Mouse (Mus musculus): ENCODE measurements around the gene Snx9. TPM values are rescaled to one million over a fixed set of nuclear protein-coding genes. Genes with fewer than 3 reads are reported as not detected.

The Snx9 gene
- 119 to 122 TPM (median 121 TPM) in 4 replicates for total RNA-seq (2023)

DNA sequence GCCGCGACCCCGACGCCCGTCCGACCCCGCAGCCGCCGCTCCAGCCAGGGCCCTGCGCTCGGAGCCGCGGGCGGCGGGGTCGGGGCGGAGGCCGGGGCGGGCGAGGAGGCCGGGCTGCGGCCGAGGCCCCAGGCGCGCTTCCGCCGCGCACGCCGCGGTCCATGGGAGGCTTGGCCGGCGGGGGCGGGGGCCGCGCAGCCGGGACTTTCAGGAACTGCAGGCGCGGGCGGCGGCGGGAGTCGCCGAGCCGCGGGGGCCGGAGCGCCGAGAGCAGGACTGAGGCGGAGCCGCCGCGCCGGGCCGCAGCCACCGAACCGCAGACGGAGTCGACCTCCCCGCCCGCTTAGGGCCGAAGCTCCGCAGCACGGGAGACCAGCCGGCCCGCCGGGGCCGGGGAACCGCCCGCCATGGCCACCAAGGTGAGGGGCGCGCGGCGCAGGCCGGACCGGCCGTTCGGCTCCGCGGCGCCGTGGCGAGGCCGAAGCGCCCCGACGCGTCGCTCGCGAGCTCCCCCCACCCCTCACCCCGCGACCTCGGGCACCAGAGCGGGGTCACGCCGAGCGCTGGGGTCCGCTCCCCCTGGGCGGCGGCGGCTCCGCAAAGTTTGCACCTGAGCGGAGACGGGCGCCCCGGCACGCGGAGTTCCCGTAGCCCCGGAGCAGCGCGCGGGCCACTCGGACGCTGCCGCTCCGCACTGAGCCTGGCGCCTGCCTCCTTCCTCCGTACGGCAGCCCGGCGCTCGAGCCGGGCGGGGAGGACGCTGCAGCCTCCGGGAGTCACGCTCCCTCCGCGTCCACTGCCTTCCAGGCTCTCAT is at the start of gene Snx9:
Gene Snx9 (plus strand): TSS at position 202 of the 815 bp plus-strand sequence.

DNA sequence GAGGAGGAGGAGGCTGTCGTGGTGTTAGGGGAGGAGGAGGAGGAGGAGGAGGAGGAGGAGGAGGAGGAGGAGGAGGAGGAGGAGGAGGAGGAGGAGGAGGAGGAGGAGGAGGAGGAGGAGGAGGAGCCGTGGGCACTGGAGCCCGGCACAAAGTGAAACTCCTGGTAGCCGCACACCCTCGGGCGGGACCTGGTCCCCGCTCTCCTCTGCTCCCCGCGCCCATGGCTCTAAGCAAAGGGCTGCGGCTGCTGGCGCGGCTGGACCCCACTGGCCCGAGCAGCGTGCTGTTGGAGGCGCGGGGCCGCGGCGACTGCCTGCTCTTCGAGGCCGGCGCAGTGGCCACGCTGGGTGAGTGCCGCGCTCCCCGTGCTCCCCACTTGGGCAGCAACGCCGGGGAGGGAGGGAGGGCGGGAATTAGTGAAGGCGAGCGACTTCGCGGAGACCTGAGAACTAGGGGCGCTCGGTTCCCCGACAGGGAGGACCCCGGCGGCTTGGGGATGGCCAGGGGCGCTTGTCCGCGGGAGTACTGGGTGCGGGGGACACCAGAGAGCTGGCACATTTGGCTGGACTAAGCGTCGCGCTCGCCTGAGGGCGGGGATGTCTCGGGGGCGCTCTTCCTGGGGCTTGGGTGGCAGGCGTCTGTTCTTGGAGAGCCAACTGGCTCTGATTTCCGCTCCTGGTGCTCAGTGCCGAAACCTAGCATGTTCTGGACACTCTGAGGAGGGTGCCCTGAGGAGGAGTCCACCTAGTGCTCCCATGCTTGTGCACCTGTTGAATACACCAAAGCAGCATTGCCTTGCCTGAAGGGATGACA is 100.3 kb downstream of the Snx9 start, which contains the start of gene Synj2:
Gene Synj2 (plus strand): TSS at position 51 of the 814 bp plus-strand sequence.

Other genes with a start within 250 kb of the Snx9 start
- gene Synj2, start 100.0 kb downstream of the Snx9 start, total RNA-seq (2023) = 3.7 to 5.8 TPM (median 5.4 TPM) in 4 replicates
- gene Serac1, start 238.4 kb downstream of the Snx9 start, total RNA-seq (2023) = 8.0 to 13.8 TPM (median 9.3 TPM) in 4 replicates
- gene Gtf2h5, start 238.5 kb downstream of the Snx9 start, total RNA-seq (2023) = 58.7 to 62.8 TPM (median 59.2 TPM) in 4 replicates

Data from B cell, adult 62 days (primary cell).